Mouse (Mus musculus) kidney, adult 2 months (tissue): Measurements from ENCODE around the gene Slc19a3. TPM values are rescaled to one million over a fixed set of nuclear protein-coding genes. Genes with fewer than 3 reads are reported as not detected.

Source experiments
- DNase-seq: peaks from one replicate; pipeline ENCODE4 v3.0.0; 2021
- H3K27ac ChIP-seq: fragments of 200-500 bp; 2 replicates; pipeline ENCODE4 v1.5.1; 2012; ENCODE audit warnings: low read depth, low read length, control low read depth, inconsistent platforms; ENCODE audit not compliant: insufficient read depth
- H3K27me3 ChIP-seq: fragments of 200-500 bp; replicated peaks from 2 replicates; pipeline ENCODE4 v1.6.1; 2012; ENCODE audit warnings: mild to moderate bottlenecking, moderate library complexity, low read length, inconsistent platforms; ENCODE audit not compliant: control insufficient read depth, insufficient read depth
- H3K36me3 ChIP-seq: fragments of 200-500 bp; 2 replicates; pipeline ENCODE4 v1.6.1; 2012; ENCODE audit warnings: mild to moderate bottlenecking, moderate library complexity, low read length, inconsistent platforms; ENCODE audit not compliant: control insufficient read depth, insufficient read depth
- H3K4me1 ChIP-seq: fragments of 200-500 bp; 2 replicates; pipeline ENCODE4 v1.6.1; 2011; ENCODE audit warnings: low read length; ENCODE audit not compliant: control insufficient read depth, insufficient read depth
- H3K4me3 ChIP-seq: fragments of 200-500 bp; 2 replicates; pipeline ENCODE4 v1.5.1; 2011; ENCODE audit warnings: mild to moderate bottlenecking, low read depth, low read length, control low read depth; ENCODE audit not compliant: insufficient read depth
- CTCF ChIP-seq: fragments of 200-500 bp; conservative IDR thresholded peaks from 2 replicates; pipeline ENCODE4 v1.5.1; 2011; ENCODE audit warnings: low read depth, mild to moderate bottlenecking, control low read depth, low read length, moderate library complexity, mixed read lengths; ENCODE audit not compliant: insufficient read depth, insufficient read length
- POLR2A ChIP-seq: fragments of 200-500 bp; IDR thresholded peaks from one replicate; pipeline ENCODE4 v1.6.1; 2011; ENCODE audit warnings: low read depth, low read length, control low read depth
- WGBS: fragments of 180-500 bp; shearing (Covaris S2); methylation state at CpG from one replicate; pipeline ENCODE4 v1.1.7; 2018; 5-methylcytosine and 5-hydroxymethylcytosine counted together
- polyA plus RNA-seq: library from polyadenylated mRNA; depleted of rRNA; stranded (reverse); fragments of >200 nt; gene quantifications from 2 replicates; pipeline ENCODE4 v1.2.3, GENCODE M21; 2012

Slc19a3 gene
- polyA plus RNA-seq, 1 experiment, result 18.2 TPM

DNA sequence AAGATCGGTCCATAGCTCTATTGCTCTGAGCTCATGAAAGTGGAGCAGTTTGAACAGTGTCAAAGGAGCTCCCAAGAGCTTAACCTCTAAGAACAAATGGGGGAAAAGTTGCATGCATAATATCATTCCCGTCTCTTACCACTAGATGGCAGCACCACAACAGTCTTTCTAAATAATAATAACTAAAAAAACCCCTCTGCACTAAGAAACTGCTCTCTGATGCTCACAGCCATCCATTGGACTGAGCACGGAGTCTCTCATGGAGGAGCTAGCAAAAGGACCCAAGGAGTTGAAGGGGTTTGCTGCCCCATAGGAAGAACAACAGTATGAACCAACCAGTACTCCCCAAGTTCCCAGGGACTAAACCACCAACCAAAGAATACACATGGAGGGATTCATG lies 26.6 kb upstream of the Slc19a3 start:
- WGBS, result 16% methylated on average over 3 of the region's 3 CpGs
- Histone ChIP-seq H3K4me3 (no peak overlapping the region), H3K27ac (no peak overlapping the region), H3K36me3 (no peaks in the 10 kb centered on the region), H3K27me3 (no peaks in the 10 kb centered on the region; the same call in 1 of the 2 replicates), H3K4me1 (no peaks in the 10 kb centered on the region)
- DNase-seq, result peak; percentile 31
- TF ChIP-seq POLR2A, result no peak
- no peak for TF ChIP-seq CTCF

DNA sequence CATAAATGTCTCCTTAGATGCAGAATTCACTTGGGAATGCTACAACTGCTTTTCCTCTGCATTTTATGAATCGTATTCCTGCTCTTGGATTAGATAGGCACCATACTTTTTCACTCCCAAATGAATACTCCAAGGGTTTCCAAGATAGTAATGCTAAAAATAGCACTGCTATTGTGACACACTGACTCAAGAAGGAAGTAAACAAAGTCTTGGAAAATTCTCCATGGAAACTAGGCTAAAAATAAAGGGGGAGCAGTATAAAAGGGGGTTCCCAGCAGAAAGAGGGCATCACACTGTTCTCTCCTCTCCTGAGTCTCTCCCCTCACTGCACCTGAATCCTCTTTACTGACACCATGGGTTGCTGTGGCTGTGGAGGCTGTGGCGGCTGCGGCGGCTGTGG lies 22.4 kb upstream of the Slc19a3 start, which contains the start of gene Krtap28-13:
Gene Krtap28-13 (plus strand): TSS at position 288 of the 400 bp plus-strand sequence.
- TF ChIP-seq POLR2A (no peak), CTCF (no peak)

DNA sequence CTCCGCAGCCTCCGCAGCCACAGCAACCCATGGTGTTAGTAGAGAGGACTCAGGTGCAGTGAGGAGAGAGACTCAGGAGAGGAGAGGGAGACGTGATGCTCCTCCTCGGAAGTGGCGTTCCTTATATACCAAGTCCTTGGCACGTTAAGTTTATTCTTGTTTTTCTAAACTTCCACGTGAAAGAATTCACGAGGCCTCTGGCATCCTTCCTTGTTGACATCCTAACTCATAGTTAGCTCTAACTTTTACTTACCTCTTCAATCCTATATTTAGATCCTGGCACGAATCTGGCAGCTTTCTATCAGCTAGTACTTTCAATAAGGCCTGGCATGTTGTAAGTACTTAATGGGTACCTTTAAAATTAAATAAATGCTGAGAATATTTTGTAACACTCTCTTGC lies 21.0 kb upstream of the Slc19a3 start, which contains the start of gene A030005K14Rik:
Gene A030005K14Rik (minus strand): TSS at position 101 of the 400 bp plus-strand sequence.
- no peaks in the 10 kb centered on the region for H3K36me3 ChIP-seq
- no peak within 1 kb of the TSS for H3K27ac ChIP-seq
- DNase-seq, result no peak
- 88% methylated on average over 9 of the region's 9 CpGs for WGBS
- H3K4me3 ChIP-seq, result no peak within 1 kb of the TSS
- H3K4me1 ChIP-seq, result no peaks in the 10 kb centered on the region
- no peaks in the 10 kb centered on the region for H3K27me3 ChIP-seq
- TF ChIP-seq POLR2A, result no peak
- no peak for TF ChIP-seq CTCF

More for the DNA sequence above, 22.4 kb upstream of the Slc19a3 start, which contains the start of gene Krtap28-13:
- no peaks in the 10 kb centered on the region for H3K36me3 ChIP-seq
- no peak within 1 kb of the TSS for H3K4me3 ChIP-seq
- 87% methylated on average over 4 of the region's 4 CpGs for WGBS
- H3K4me1 ChIP-seq, result no peaks in the 10 kb centered on the region
- H3K27ac ChIP-seq, result no peak within 1 kb of the TSS
- DNase-seq, result no peak
- no peaks in the 10 kb centered on the region; the same call in 1 of the 2 replicates for H3K27me3 ChIP-seq

DNA sequence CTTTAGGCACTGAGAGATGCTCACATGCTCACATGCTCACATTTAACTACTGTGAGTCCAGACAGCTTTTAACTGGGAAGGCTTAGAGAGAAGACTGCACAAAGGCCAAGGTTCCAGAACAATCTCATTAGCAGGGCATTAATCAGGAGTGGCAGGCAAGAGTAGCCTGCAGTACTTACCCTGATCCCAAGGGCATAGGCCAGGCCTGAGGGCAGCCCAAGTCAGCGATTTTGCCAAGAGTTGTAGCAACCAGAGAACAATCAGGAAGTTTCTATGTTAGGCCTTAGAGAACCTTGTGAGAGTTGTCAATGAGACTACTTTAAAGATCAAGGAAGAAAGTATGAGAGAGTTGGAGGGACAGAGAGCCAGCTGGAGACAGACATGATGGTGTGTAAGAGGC lies 20.2 kb upstream of the Slc19a3 start:
- Histone ChIP-seq H3K27ac (no peak overlapping the region), H3K36me3 (no peaks in the 10 kb centered on the region), H3K4me3 (no peak overlapping the region), H3K27me3 (no peaks in the 10 kb centered on the region), H3K4me1 (no peaks in the 10 kb centered on the region)
- TF ChIP-seq POLR2A, result no peak
- TF ChIP-seq CTCF, result no peak
- DNase-seq, result peak; percentile 65
- WGBS, result 30% methylated on average over 1 of the region's 1 CpGs

DNA sequence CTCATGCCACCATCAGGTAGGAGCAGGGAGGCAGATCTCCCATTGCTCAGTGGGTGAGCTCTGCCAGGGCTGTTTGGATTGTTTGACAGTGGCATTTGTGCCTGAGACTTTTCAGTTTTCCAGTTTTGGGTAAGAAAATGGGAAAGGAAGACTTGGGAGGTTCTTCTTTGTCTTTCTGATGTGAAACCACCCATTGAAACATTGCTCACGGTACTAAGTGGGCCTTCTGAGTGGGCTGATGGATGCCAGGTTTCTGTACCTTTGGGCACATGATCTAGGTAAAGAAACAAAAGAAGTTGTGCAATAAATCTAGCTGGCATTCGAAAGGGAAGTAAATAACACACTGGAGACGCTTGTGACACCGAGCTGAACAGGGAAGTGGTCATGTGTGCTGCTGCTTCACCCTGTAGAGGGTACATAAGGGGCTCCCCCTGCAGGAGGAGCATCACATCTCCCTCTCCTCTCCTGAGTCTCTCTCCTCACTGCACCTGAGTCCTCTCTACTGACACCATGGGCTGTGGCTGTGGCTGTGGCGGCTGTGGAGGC lies 6.7 kb upstream of the Slc19a3 start, which contains the start of gene Gm47969:
Gene Gm47969 (plus strand): TSS at position 51 of the 546 bp plus-strand sequence.
- Histone ChIP-seq H3K27ac (no peak within 1 kb of the TSS), H3K4me1 (no peaks in the 10 kb centered on the region), H3K36me3 (no peaks in the 10 kb centered on the region), H3K4me3 (no peak within 1 kb of the TSS), H3K27me3 (no peaks in the 10 kb centered on the region)
- no peak for DNase-seq
- TF ChIP-seq POLR2A, result no peak
- WGBS, result 58% methylated on average over 5 of the region's 5 CpGs

DNA sequence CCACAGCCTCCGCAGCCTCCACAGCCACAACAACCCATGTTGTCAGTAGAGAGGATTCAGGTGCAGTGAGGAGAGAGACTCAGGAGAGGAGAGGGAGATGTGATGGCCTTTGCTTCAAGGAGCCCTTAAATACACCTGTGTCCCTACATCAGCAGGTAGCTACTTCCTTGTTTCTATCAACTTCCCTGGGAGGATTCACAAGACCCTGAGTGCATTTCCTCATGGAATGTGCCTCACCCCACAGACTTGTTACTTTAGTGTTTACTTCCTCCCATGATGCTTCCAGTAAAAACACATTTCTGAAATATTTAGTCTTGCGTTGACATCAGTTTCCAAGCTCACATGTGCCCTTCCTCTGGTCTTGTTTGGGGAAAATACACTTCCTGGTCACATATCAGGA lies 4.1 kb upstream of the Slc19a3 start, which contains the start of gene Krtap28-10:
Gene Krtap28-10 (minus strand): TSS at position 101 of the 400 bp plus-strand sequence.
- H3K27me3 ChIP-seq, result no peaks in the 10 kb centered on the region
- H3K4me1 ChIP-seq, result peaks cover 4% of the 10 kb centered on the region; the same call in 1 of the 2 replicates
- H3K27ac ChIP-seq, result no peak within 1 kb of the TSS
- no peak within 1 kb of the TSS for H3K4me3 ChIP-seq
- H3K36me3 ChIP-seq, result no peaks in the 10 kb centered on the region
- TF ChIP-seq POLR2A, result no peak
- no peak for TF ChIP-seq CTCF
- no peak for DNase-seq
- 89% methylated on average over 2 of the region's 2 CpGs for WGBS

DNA sequence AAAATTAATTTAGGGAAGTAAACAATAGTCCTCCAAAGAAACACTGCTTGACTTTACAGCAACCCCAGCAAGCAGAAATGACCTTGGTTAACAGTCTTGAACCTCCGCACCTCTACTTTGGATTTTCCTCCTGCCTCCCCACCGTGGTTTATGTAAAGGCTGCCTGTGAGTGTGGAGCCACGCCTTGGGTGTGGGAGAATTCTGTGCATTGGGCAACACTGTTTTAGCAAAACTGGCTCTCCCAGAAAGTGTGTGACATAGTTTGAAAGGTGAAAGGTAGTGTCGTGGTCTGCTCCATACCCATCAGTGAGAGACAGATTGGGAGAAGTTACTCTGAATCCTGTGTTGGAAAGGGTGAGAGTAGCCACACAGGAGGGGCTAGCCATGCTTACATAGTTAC lies 832 bp upstream of the Slc19a3 start:
- 89% methylated on average over 4 of the region's 4 CpGs for WGBS
- Histone ChIP-seq H3K27me3 (no peaks in the 10 kb centered on the region), H3K27ac (no peak overlapping the region), H3K36me3 (no peaks in the 10 kb centered on the region), H3K4me3 (no peak overlapping the region), H3K4me1 (peaks cover 4% of the 10 kb centered on the region; the same call in 1 of the 2 replicates)
- TF ChIP-seq CTCF (no peak), POLR2A (no peak)
- no peak for DNase-seq
